Mouse (Mus musculus) embryonic facial prominence, embryonic 15.5 days (tissue): ENCODE results near the gene Bloc1s5. TPM values are rescaled to one million over a fixed set of nuclear protein-coding genes. Genes with fewer than 3 reads are reported as not detected.

Source experiments
- ATAC-seq: fragments of 200-750 bp; cut with Nextera tagmentation; 2 replicates; pipeline ENCODE4 v1.8.0; 2017; ENCODE audit warnings: low read depth, moderate TSS enrichment; ENCODE audit not compliant: insufficient number of reproducible peaks, low FRiP score, low TSS enrichment
- H3K27ac ChIP-seq: fragments of 300-500 bp; sonication (generic); replicated peaks from 2 replicates; pipeline ENCODE4 v1.5.1; 2015; ENCODE audit warnings: mild to moderate bottlenecking, inconsistent platforms
- H3K27me3 ChIP-seq: fragments of 300-500 bp; sonication (generic); 2 replicates; pipeline ENCODE4 v1.6.1; 2015; ENCODE audit warnings: inconsistent platforms
- H3K36me3 ChIP-seq: fragments of 300-500 bp; sonication (generic); 2 replicates; pipeline ENCODE4 v1.6.1; 2015; ENCODE audit warnings: mild to moderate bottlenecking, inconsistent platforms
- H3K4me1 ChIP-seq: fragments of 300-500 bp; sonication (generic); 2 replicates; pipeline ENCODE4 v1.6.1; 2015; ENCODE audit warnings: inconsistent platforms
- H3K4me2 ChIP-seq: fragments of 300-500 bp; sonication (generic); replicated peaks from 2 replicates; pipeline ENCODE4 v1.6.1; 2015; ENCODE audit warnings: mild to moderate bottlenecking, inconsistent platforms
- H3K4me3 ChIP-seq: fragments of 300-500 bp; sonication (generic); replicated peaks from 2 replicates; pipeline ENCODE4 v1.5.1; 2015; ENCODE audit warnings: mild to moderate bottlenecking, inconsistent platforms
- H3K9ac ChIP-seq: fragments of 300-500 bp; sonication (generic); 2 replicates; pipeline ENCODE4 v1.6.1; 2015; ENCODE audit warnings: inconsistent platforms
- H3K9me3 ChIP-seq: fragments of 300-500 bp; sonication (generic); replicated peaks from 2 replicates; pipeline ENCODE4 v1.6.1; 2016; ENCODE audit warnings: inconsistent platforms
- WGBS: fragments of 180-500 bp; shearing (Covaris S2); methylation state at CpG from one replicate; pipeline ENCODE4 v1.1.7; 2015; 5-methylcytosine and 5-hydroxymethylcytosine counted together
- polyA plus RNA-seq: library from polyadenylated mRNA; unstranded; fragments of >200 nt; fragmentation: Nextera tagmentation; extraction: Ambion mirVana; gene quantifications from 2 replicates; pipeline ENCODE4 v1.2.1, GENCODE M21; 2015

Bloc1s5 gene
- polyA plus RNA-seq, 1 experiment from 2014 or later, result 17.2 TPM

- Histone ChIP-seq H3K9me3 (no peaks in the 10 kb centered on the region), H3K9ac (no peak overlapping the region), H3K27ac (no peak overlapping the region), H3K4me3 (no peak overlapping the region), H3K36me3 (peaks cover 17% of the 10 kb centered on the region; the same call in 1 of the 2 replicates), H3K4me2 (no peak overlapping the region), H3K4me1 (0 out of 2 replicates have a peak, but pooled peaks cover 3% of the 10 kb centered on the region), H3K27me3 (no peaks in the 10 kb centered on the region)
- no peak for ATAC-seq
- 77% methylated on average over 4 of the region's 4 CpGs for WGBS
Observed at GRCm38 (mm10) chr13:38616887-38617286, 18.0 kb downstream of the Bloc1s5 start.

DNA sequence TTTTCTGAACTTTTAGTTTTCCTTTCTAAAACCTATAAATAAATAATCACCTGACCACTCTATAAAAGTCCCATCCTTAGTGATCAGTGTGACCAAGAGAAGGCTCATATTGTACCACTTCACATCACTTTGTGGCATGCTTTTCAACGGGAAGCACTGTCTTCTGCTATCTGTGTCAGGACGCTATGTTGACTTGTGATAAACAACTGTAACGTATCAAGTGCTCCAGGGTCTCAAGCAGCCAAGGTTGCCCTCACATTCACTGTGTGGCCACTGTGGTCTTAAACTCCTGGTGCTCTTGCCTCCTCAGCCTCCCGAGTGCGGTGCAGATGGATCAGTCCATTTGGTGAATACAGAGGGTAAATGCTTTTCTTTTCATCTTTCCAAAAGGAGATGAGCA is 19.3 kb downstream of the Bloc1s5 start:
- no peak overlapping the region for H3K9ac ChIP-seq
- no peak overlapping the region for H3K27ac ChIP-seq
- no peak for ATAC-seq
- H3K4me1 ChIP-seq, result 0 out of 2 replicates have a peak, but pooled peaks cover 3% of the 10 kb centered on the region
- 86% methylated on average over 5 of the region's 5 CpGs for whole genome bisulfite sequencing
- H3K9me3 ChIP-seq, result no peaks in the 10 kb centered on the region
- peaks cover 17% of the 10 kb centered on the region; the same call in 1 of the 2 replicates for H3K36me3 ChIP-seq
- no peak overlapping the region for H3K4me3 ChIP-seq
- no peaks in the 10 kb centered on the region for H3K27me3 ChIP-seq
- no peak overlapping the region for H3K4me2 ChIP-seq

DNA sequence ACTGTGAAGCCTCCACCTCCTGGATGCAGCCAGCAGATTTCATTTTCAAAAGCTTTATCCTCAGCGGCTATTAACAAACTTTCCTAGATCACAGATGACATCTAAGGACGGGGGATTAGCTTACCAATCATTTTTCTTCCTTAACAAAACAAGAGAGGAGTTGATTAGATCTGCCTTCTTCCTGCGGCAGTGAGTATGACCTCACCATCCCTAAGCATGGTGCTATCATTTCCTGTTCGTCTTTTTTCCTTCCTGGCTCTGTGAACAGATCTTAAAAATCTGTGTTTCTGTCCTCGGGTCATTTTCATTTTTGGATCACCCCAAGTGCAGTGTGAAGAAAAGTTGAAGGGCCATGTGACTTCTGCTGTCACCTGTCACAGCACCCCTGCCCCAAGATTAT is 20.6 kb downstream of the Bloc1s5 start:
- Histone ChIP-seq H3K36me3 (peaks cover 17% of the 10 kb centered on the region; the same call in 1 of the 2 replicates), H3K4me3 (no peak overlapping the region), H3K4me1 (0 out of 2 replicates have a peak, but pooled peaks cover 3% of the 10 kb centered on the region), H3K27ac (no peak overlapping the region), H3K9ac (no peak overlapping the region), H3K9me3 (no peaks in the 10 kb centered on the region), H3K27me3 (no peaks in the 10 kb centered on the region), H3K4me2 (no peak overlapping the region)
- 36% methylated on average over 5 of the region's 5 CpGs for WGBS
- no peak for ATAC-seq

DNA sequence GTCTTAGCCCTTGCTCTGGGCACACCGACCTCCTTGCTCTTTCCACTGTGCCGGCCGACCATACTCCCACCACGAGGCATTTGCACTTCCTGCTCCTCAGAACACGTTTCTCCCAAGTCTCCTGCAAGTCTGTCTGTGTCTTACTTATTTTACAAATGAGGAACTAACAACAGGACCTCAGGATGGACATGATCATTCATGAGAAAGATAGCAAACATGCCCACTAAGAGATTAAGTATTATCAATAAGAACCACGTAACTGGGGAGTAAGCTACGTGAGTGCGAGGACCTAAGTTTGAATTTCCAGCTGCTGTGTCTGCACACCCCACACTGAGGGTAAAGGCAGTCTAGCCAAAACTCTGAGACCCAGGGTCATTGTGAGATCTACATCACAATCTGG is 21.3 kb downstream of the Bloc1s5 start:
- Histone ChIP-seq H3K36me3 (peaks cover 17% of the 10 kb centered on the region; the same call in 1 of the 2 replicates), H3K9me3 (no peaks in the 10 kb centered on the region), H3K27ac (no peak overlapping the region), H3K9ac (no peak overlapping the region), H3K27me3 (no peaks in the 10 kb centered on the region), H3K4me1 (0 out of 2 replicates have a peak, but pooled peaks cover 3% of the 10 kb centered on the region), H3K4me2 (no peak overlapping the region), H3K4me3 (no peak overlapping the region)
- 88% methylated on average over 8 of the region's 8 CpGs for WGBS
- no peak for ATAC-seq

- Histone ChIP-seq H3K36me3 (peaks cover 17% of the 10 kb centered on the region; the same call in 1 of the 2 replicates), H3K27ac (no peak overlapping the region), H3K4me1 (0 out of 2 replicates have a peak, but pooled peaks cover 3% of the 10 kb centered on the region), H3K4me3 (no peak overlapping the region), H3K9ac (no peak overlapping the region), H3K4me2 (no peak overlapping the region), H3K9me3 (no peaks in the 10 kb centered on the region), H3K27me3 (no peaks in the 10 kb centered on the region)
- ATAC-seq, result no peak
- 84% methylated on average over 9 of the region's 9 CpGs for whole genome bisulfite sequencing
Observed at GRCm38 (mm10) chr13:38612608-38613007, 22.3 kb downstream of the Bloc1s5 start.

GRCm38 (mm10) chr13:38612179-38612578 is 22.7 kb downstream of the Bloc1s5 start:
- Histone ChIP-seq H3K9me3 (no peaks in the 10 kb centered on the region), H3K4me2 (no peak overlapping the region), H3K4me3 (no peak overlapping the region), H3K27ac (no peak overlapping the region), H3K4me1 (0 out of 2 replicates have a peak, but pooled peaks cover 3% of the 10 kb centered on the region), H3K27me3 (no peaks in the 10 kb centered on the region), H3K36me3 (peaks cover 17% of the 10 kb centered on the region; the same call in 1 of the 2 replicates), H3K9ac (no peak overlapping the region)
- WGBS, result 90% methylated on average over 4 of the region's 4 CpGs
- ATAC-seq, result no peak

- Histone ChIP-seq H3K27me3 (no peaks in the 10 kb centered on the region), H3K27ac (no peak overlapping the region), H3K9ac (no peak overlapping the region), H3K9me3 (no peaks in the 10 kb centered on the region), H3K36me3 (peaks cover 8% of the 10 kb centered on the region; the same call in 1 of the 2 replicates), H3K4me3 (no peak overlapping the region), H3K4me1 (0 out of 2 replicates have a peak, but pooled peaks cover 3% of the 10 kb centered on the region), H3K4me2 (no peak overlapping the region)
- 79% methylated on average over 6 of the region's 6 CpGs for WGBS
- ATAC-seq, result no peak
Observed at GRCm38 (mm10) chr13:38610336-38610735, 24.6 kb downstream of the Bloc1s5 start.

DNA sequence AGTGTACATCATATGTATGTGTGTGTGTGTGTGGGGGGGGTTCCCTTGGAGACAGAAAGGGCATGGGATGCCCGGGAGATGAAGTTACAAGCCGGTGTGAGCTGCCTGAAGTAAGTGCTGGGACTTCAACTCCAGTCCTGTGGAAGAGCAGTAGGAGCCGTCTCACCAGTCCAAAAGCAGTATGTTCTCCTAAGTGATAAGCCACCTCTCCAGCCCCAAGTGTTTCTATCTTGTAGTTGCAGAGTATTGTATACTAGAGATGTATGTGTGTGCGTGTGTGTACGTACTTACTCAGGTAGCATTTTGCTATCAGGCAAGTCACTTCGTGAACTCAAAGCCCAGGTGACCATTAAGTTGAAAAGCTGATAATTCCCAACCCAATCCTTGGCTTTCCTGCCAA is 27.8 kb downstream of the Bloc1s5 start:
- no peaks in the 10 kb centered on the region for H3K4me1 ChIP-seq
- H3K4me3 ChIP-seq, result no peak overlapping the region
- 91% methylated on average over 6 of the region's 6 CpGs for WGBS
- no peaks in the 10 kb centered on the region for H3K9me3 ChIP-seq
- H3K36me3 ChIP-seq, result peaks cover 10% of the 10 kb centered on the region
- H3K27ac ChIP-seq, result no peak overlapping the region
- ATAC-seq, result no peak
- H3K27me3 ChIP-seq, result no peaks in the 10 kb centered on the region
- no peak overlapping the region for H3K9ac ChIP-seq
- H3K4me2 ChIP-seq, result no peak overlapping the region

GRCm38 (mm10) chr13:38605353-38605752 is 29.6 kb downstream of the Bloc1s5 start:
- Histone ChIP-seq H3K4me2 (no peak overlapping the region), H3K4me3 (no peak overlapping the region), H3K9me3 (no peaks in the 10 kb centered on the region), H3K9ac (no peak overlapping the region), H3K27ac (no peak overlapping the region), H3K36me3 (peaks cover 10% of the 10 kb centered on the region), H3K4me1 (no peaks in the 10 kb centered on the region), H3K27me3 (no peaks in the 10 kb centered on the region)
- WGBS, result 77% methylated on average over 6 of the region's 6 CpGs
- no peak for ATAC-seq

- ATAC-seq, result no peak
- H3K9ac ChIP-seq, result no peak overlapping the region
- no peak overlapping the region for H3K4me3 ChIP-seq
- H3K27ac ChIP-seq, result no peak overlapping the region
- peaks cover 10% of the 10 kb centered on the region for H3K36me3 ChIP-seq
- H3K4me1 ChIP-seq, result no peaks in the 10 kb centered on the region
- no peaks in the 10 kb centered on the region for H3K9me3 ChIP-seq
- no peak overlapping the region for H3K4me2 ChIP-seq
- 83% methylated on average over 13 of the region's 13 CpGs for WGBS
- no peaks in the 10 kb centered on the region for H3K27me3 ChIP-seq
Observed at GRCm38 (mm10) chr13:38602966-38603365, 31.9 kb downstream of the Bloc1s5 start.

DNA sequence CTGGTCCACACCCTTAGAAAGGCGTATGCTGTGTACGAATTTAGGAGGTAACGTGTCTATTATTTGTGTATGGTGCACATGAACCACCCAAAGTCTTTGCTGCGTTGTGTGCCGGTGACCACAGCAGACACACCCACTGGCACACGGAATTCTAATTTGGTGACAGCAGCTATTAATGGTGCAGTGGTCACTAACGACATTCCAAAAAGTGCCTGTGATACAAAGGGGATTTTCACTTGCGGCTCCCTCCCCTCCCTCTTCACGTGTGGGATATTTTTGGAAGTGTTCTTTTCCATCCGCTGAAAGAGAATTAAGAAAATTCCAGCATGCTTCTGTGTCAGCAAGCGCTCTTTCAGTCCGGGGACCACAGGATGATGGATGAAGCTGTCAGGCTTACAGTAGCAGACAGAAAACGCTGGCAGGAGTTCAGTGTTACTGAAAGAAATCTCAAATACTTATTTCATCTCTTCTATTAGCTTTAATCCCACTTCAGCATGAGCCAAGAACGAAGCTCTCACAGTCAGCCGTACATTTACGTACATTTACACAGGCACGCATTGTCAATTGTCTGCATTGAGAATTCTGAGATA is 32.6 kb downstream of the Bloc1s5 start:
- Histone ChIP-seq H3K36me3 (peaks cover 10% of the 10 kb centered on the region), H3K9me3 (no peaks in the 10 kb centered on the region), H3K9ac (no peak overlapping the region), H3K27ac (no peak overlapping the region), H3K4me2 (no peak overlapping the region), H3K4me3 (no peak overlapping the region), H3K27me3 (no peaks in the 10 kb centered on the region), H3K4me1 (no peaks in the 10 kb centered on the region)
- ATAC-seq, result no peak
- WGBS, result 72% methylated on average over 17 of the region's 17 CpGs

GRCm38 (mm10) chr13:38600811-38601210 is 34.1 kb downstream of the Bloc1s5 start:
- no peak overlapping the region for H3K27ac ChIP-seq
- H3K4me2 ChIP-seq, result no peak overlapping the region
- H3K36me3 ChIP-seq, result peaks cover 10% of the 10 kb centered on the region
- no peak for ATAC-seq
- no peaks in the 10 kb centered on the region for H3K4me1 ChIP-seq
- H3K27me3 ChIP-seq, result no peaks in the 10 kb centered on the region
- no peaks in the 10 kb centered on the region for H3K9me3 ChIP-seq
- H3K4me3 ChIP-seq, result no peak overlapping the region
- no peak overlapping the region for H3K9ac ChIP-seq
- WGBS, result 89% methylated on average over 11 of the region's 11 CpGs
